Mouse (Mus musculus) testis, adult 2 months (tissue): ENCODE measurements around the gene Gck.

Experiments used
- CTCF ChIP-seq: fragments of 200-500 bp; IDR thresholded peaks from 2 replicates; pipeline ENCODE4 v1.5.1; 2012; ENCODE audit warnings: low read depth, mild to moderate bottlenecking, inconsistent platforms, low read length, moderate library complexity; ENCODE audit not compliant: control insufficient read depth, insufficient read depth, insufficient replicate concordance
- POLR2A ChIP-seq: fragments of 200-500 bp; IDR thresholded peaks from 2 replicates; pipeline ENCODE4 v1.6.1; 2012; ENCODE audit warnings: low read depth, mild to moderate bottlenecking, inconsistent platforms, low read length, moderate library complexity; ENCODE audit not compliant: control insufficient read depth

GRCm38 (mm10) chr11:5952501-5952900, 2.6 kb upstream of the Gck start:
- TF ChIP-seq CTCF: no peak
- no peak for TF ChIP-seq POLR2A
